Mouse (Mus musculus) heart, adult 2 months (tissue): ENCODE data around the gene Calml3.

ENCODE experiments used
- CTCF ChIP-seq: fragments of 200-600 bp; IDR thresholded peaks from 2 replicates; pipeline ENCODE4 v1.8.1; 2022; ENCODE audit warnings: antibody characterized with exemption, mild to moderate bottlenecking, moderate library complexity
- POLR2A ChIP-seq: fragments of 200-500 bp; IDR thresholded peaks from 2 replicates; pipeline ENCODE4 v1.6.1; 2011; ENCODE audit warnings: mild to moderate bottlenecking, low read depth, low read length, control low read depth; ENCODE audit not compliant: insufficient read depth

- no peak for TF ChIP-seq CTCF
- no peak for TF ChIP-seq POLR2A
These were observed 27.4 kb upstream of the Calml3 start for GRCm38 (mm10) chr13:3831546-3831945.
